Mouse (Mus musculus): Measurements from ENCODE around the gene Tbc1d22b.

DNA sequence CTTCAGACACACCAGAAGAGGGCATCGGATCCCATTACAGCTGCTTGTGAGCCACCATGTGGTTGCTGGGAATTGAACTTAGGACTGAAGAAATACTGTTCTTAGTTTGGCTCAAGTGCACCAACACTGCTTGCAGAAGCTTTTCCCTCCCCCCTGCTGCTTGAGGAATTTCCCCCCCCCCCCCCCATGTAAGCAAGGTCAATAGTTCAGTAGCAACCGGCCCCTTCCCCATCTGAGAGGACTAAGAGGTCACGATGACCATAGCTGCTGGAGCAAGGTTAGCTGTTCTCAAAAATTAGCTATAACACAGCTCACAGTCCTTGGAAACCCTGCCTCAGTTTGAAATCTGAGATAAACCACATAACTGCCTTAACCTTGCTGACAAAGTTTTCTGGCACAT is 92.6 kb downstream of the Tbc1d22b start:
- no peak for TF ChIP-seq POLR2A (IDR thresholded peaks at IDR 0.05; ENCODE audit: insufficient read depth, low read length)
- TF ChIP-seq CTCF (IDR thresholded peaks at IDR 0.05; ENCODE audit: low read depth, low read length): no peak
- TF ChIP-seq EP300 (IDR thresholded peaks at IDR 0.05; ENCODE audit: insufficient read depth, low read depth, low read length): no peak

Data from ES-Bruce4 (cell line).